Mouse (Mus musculus) spleen, adult 2 months (tissue): Measurements from ENCODE around the gene Syndig1.

Experiments used
- CTCF ChIP-seq: fragments of 200-500 bp; IDR thresholded peaks from 2 replicates; pipeline ENCODE4 v1.5.1; 2011; ENCODE audit warnings: mild to moderate bottlenecking, inconsistent platforms; ENCODE audit not compliant: insufficient read depth, insufficient read length, insufficient replicate concordance; ENCODE audit errors: extremely low read depth
- POLR2A ChIP-seq: fragments of 200-500 bp; IDR thresholded peaks from 2 replicates; pipeline ENCODE4 v1.6.1; 2011; ENCODE audit warnings: low read depth, low read length, inconsistent platforms

GRCm38 (mm10) chr2:149991506-149991905 is 162.5 kb downstream of the Syndig1 start:
- TF ChIP-seq POLR2A (no peak), CTCF (no peak)
